Mouse (Mus musculus): ENCODE results near the gene Vat1l.

Gene Vat1l

DNA sequence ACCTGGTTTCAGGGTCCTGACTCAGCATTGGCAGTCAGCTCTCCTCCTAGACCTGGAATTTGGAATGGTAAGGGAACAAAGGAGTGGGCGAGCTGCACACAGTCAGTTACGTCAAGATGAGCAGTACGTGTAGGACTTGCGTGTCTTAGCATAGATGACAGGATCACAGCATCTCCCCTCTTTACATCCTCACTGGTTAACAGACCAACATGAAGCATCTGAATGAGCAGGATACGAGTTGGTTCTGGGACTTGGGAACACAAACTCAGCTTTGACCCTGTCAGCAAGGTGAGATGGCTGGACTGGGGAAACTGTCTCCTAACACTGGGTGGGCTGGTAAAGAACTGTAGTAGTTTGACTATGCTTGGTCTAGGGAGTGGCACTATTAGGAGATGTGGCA lies 193.9 kb downstream of the Vat1l start:
- DNase-seq (ENCODE audit: low read depth), result no peak

DNA sequence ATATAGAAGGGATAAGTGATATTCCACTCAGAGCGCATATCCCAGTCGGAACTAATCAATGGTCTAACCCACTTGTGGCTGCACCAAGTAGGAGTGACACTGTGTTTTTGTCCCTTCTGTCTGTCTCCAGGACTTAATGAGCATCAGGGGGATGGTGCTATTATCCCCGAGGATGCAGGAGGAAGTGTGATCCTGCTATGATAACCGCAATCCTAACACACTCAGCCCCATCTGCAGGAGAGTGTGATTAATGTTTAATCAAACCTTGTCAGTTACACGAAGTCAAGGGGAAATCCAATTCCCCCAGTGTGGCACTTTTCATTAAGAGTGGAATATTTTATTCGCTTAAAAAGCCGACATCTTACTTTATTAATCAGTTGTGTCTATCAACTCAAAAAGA lies 196.3 kb downstream of the Vat1l start:
- DNase-seq (ENCODE audit: low read depth), result no peak

DNA sequence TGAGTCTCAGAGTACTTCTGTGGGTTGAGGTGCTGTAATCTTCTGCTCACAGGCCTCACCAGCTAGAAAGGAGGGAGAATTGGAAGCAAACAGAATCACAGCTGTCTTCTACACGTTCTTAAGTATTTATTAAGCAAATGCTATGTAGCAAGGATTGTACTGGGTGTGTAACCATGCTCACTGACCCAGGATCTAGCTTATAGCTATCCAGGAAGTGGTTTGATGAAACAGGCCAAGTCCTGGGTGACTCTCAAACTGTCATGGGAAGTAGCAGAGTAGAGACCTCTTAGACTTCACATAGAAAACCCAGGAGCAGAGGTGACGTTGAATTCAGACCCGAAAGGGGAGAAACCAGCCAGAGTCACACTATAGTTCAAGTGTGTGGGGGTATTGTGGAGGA lies 206.0 kb downstream of the Vat1l start:
- no peak for DNase-seq (ENCODE audit: low read depth)

- no peak for DNase-seq (ENCODE audit: low read depth)
These were observed 212.4 kb downstream of the Vat1l start, which contains the start of gene Clec3a for GRCm38 (mm10) chr8:114417786-114418185. TSS of gene Clec3a (plus strand) at chr8:114418086.

- DNase-seq (ENCODE audit: low read depth), result no peak
These were observed 213.1 kb downstream of the Vat1l start for GRCm38 (mm10) chr8:114418486-114418885.

- DNase-seq (ENCODE audit: low read depth), result no peak
These were observed 213.5 kb downstream of the Vat1l start for GRCm38 (mm10) chr8:114418904-114419303.

GRCm38 (mm10) chr8:114421544-114421943 lies 216.1 kb downstream of the Vat1l start:
- no peak for DNase-seq (ENCODE audit: low read depth)

Measured in c-Kit-positive CD71-negative TER-119-negative erythroid progenitor cells, embryonic 14.5 days (primary cell).